Mouse (Mus musculus): ENCODE measurements around the gene Ing2. TPM values are rescaled to one million over a fixed set of nuclear protein-coding genes. Genes with fewer than 3 reads are reported as not detected.
A peak's percentile ranks its signal among the peaks of the same experiment; 100 is the strongest.

The Ing2 gene
- total and polyA plus RNA-seq, 3 experiments: 5.7 to 33.0 (median 32.2) TPM

DNA sequence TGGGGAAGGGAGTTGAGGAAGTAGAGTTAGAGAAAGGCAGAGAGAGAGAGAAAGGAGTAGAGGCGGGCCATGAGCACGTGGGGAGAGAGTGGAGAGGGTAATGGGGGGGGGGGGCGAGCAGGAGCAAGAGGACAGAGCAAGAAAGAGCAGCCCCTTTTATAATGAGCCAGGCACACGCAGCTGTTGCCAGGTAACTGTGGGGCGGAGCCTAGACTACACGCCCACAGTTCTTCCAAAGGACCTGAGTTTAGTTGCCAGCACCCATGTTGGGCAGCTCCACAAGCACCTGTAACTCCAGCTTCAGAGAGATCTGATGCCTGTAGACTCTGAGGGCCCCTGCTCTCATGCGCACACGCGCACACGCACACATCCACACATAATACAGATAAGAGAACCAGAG lies 16.5 kb upstream of the Ing2 start:
- no peak overlapping the region for H3K4me3 ChIP-seq (ENCODE audit: low read depth, low read length)
- H3K9me3 ChIP-seq (replicated peaks): no peaks in the 10 kb centered on the region
- DNase-seq (ENCODE audit: low spot score): no peak
- peaks cover 14% of the 10 kb centered on the region for H3K4me1 ChIP-seq (ENCODE audit: insufficient read depth, low read depth, low read length)
- TF ChIP-seq GATA1 (IDR thresholded peaks at IDR 0.05; ENCODE audit: borderline replicate concordance, low read length): no peak
- no peaks in the 10 kb centered on the region for H3K36me3 ChIP-seq (replicated peaks)
- H3K27me3 ChIP-seq (ENCODE audit: insufficient read depth, low read length): peaks cover 11% of the 10 kb centered on the region; the same call in 1 of the 2 replicates
- ATAC-seq (ENCODE audit: extremely low read depth, insufficient number of reproducible peaks, low FRiP score, poor library complexity, severe bottlenecking): no peak

DNA sequence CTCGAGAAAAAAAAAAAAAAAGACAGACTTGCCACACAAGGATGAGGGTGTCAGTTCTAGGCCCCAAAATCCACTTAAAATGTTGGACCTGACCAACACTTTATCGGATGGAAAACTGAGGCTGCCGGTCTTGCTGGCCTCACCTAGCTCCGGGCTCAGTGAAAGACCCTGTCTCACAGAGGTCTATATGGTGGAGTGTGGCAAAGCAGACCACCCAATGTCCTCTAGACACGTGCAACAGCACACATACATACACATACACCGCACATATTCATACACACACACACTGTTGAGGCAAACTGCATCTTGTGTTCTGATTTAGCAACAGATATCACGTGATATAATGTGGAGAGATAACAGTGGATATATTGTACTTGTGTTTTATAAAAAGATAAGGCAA lies 15.9 kb upstream of the Ing2 start:
- H3K36me3 ChIP-seq (replicated peaks): no peaks in the 10 kb centered on the region
- DNase-seq (ENCODE audit: low spot score): no peak
- ATAC-seq (ENCODE audit: extremely low read depth, insufficient number of reproducible peaks, low FRiP score, poor library complexity, severe bottlenecking): no peak
- H3K4me3 ChIP-seq (ENCODE audit: low read depth, low read length): no peak overlapping the region
- TF ChIP-seq CTCF (IDR thresholded peaks at IDR 0.05; ENCODE audit: low read depth, low read length) (no peak), GATA2 (IDR thresholded peaks at IDR 0.05; ENCODE audit: borderline replicate concordance, low read depth, low read length) (no peak), TAL1 (conservative IDR thresholded peaks at IDR 0.05; ENCODE audit: low read depth, low read length) (no peak), POLR2AphosphoS5 (IDR thresholded peaks at IDR 0.05; ENCODE audit: insufficient replicate concordance, low read depth, low read length) (no peak), GATA1 (IDR thresholded peaks at IDR 0.05; ENCODE audit: borderline replicate concordance, low read length) (no peak)
- H3K9me3 ChIP-seq (replicated peaks): no peaks in the 10 kb centered on the region
- H3K27me3 ChIP-seq (ENCODE audit: insufficient read depth, low read length): peaks cover 6% of the 10 kb centered on the region; the same call in 1 of the 2 replicates
- H3K4me1 ChIP-seq (ENCODE audit: insufficient read depth, low read depth, low read length): peaks cover 14% of the 10 kb centered on the region

DNA sequence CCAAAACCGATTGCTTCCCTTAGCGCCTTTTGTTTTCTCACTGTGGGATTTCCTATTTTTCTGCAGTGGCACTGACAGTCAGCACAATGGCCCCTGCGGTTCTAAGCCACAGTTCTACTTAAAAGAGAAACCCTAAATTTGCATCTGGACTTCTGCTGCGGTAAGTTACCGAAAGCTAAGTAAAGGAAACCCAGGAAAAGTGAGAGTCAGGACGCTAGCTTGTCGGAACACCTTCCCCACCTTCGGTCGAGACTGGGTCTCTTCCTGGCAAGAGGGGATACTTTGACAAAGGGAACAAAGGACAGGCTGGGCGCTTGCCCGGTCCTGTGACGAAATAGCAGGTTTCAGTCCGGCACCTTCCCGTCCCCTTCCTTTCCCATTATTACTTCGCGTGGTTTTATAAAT lies 15.3 kb upstream of the Ing2 start:
- ATAC-seq (ENCODE audit: extremely low read depth, insufficient number of reproducible peaks, low FRiP score, poor library complexity, severe bottlenecking): no peak
- DNase-seq (ENCODE audit: low spot score): no peak
- TF ChIP-seq CTCF (IDR thresholded peaks at IDR 0.05; ENCODE audit: low read depth, low read length) (no peak), GATA2 (IDR thresholded peaks at IDR 0.05; ENCODE audit: borderline replicate concordance, low read depth, low read length) (no peak), GATA1 (IDR thresholded peaks at IDR 0.05; ENCODE audit: borderline replicate concordance, low read length) (no peak), POLR2AphosphoS5 (IDR thresholded peaks at IDR 0.05; ENCODE audit: insufficient replicate concordance, low read depth, low read length) (no peak), TAL1 (conservative IDR thresholded peaks at IDR 0.05; ENCODE audit: low read depth, low read length) (no peak)
- peaks cover 14% of the 10 kb centered on the region for H3K4me1 ChIP-seq (ENCODE audit: insufficient read depth, low read depth, low read length)
- no peaks in the 10 kb centered on the region for H3K36me3 ChIP-seq (replicated peaks)
- no peak overlapping the region for H3K4me3 ChIP-seq (ENCODE audit: low read depth, low read length)
- H3K9me3 ChIP-seq (replicated peaks): no peaks in the 10 kb centered on the region
- H3K27me3 ChIP-seq (ENCODE audit: insufficient read depth, low read length): peaks cover 3% of the 10 kb centered on the region; the same call in 1 of the 2 replicates

DNA sequence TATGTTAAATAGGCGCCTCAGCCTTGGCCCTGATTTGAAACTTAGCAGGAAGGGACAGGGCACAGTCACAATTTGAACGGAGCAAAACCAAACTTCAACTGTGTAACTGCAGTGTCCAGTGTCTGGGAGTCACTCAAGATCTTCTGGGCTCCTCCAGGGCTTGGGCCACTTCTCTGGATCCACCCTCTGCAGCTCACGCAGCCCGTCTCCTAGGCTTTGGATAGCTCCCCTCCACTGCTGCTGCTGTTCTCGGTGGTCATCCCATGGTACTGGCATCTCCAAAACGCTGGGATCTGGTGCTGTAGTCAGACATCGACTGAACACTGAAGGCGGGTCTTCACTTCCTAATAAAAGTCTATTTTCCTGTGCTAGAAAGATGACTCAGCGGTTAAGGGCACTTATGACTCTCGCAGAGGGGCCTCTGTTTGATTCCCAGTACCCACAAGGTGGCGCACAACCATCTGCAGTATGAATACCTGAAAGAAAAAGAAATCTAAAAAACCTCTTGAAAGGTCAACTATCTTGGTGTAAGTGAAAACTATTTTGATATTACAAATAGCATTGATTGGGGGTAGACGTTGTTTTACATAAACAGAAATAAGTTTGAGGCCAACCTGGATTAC lies 14.5 kb upstream of the Ing2 start:
- DNase-seq (ENCODE audit: low spot score) (no peak), ATAC-seq (ENCODE audit: extremely low read depth, insufficient number of reproducible peaks, low FRiP score, poor library complexity, severe bottlenecking) (peak; percentile 30; the same call in 1 of the 2 replicates)
- TF ChIP-seq GATA2 (IDR thresholded peaks at IDR 0.05; ENCODE audit: borderline replicate concordance, low read depth, low read length): no peak
- no peak for TF ChIP-seq POLR2AphosphoS5 (IDR thresholded peaks at IDR 0.05; ENCODE audit: insufficient replicate concordance, low read depth, low read length)
- no peak; the same call in 1 of the 2 replicates for TF ChIP-seq CTCF (IDR thresholded peaks at IDR 0.05; ENCODE audit: low read depth, low read length)
- no peak for TF ChIP-seq TAL1 (conservative IDR thresholded peaks at IDR 0.05; ENCODE audit: low read depth, low read length)
- TF ChIP-seq GATA1 (IDR thresholded peaks at IDR 0.05; ENCODE audit: borderline replicate concordance, low read length): no peak
- Histone ChIP-seq H3K36me3 (replicated peaks) (no peaks in the 10 kb centered on the region), H3K4me3 (ENCODE audit: low read depth, low read length) (no peak overlapping the region; the same call in 1 of the 2 replicates), H3K27me3 (ENCODE audit: insufficient read depth, low read length) (0 out of 2 replicates have a peak, but pooled peaks cover 2% of the 10 kb centered on the region), H3K4me1 (ENCODE audit: insufficient read depth, low read depth, low read length) (peaks cover 14% of the 10 kb centered on the region), H3K9me3 (replicated peaks) (no peaks in the 10 kb centered on the region)

DNA sequence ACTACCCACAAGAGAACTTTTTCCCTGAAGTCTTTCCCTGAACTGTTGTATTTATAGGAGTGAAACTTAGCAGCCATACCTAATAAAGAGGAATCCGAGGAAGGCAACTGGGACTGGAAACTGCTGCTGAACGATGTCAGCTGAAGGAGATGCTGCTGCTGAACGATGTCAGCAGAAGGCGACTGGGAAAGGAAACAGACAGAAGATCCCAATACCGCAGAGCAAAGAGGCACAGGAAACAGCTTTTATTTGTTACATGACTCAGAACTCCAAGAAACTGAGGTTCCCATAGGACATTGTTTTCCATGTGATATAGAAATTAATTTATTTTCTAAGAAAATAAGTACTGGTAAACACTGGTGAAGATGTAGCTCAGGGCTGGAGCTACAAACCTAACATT lies 9.1 kb upstream of the Ing2 start:
- H3K4me3 ChIP-seq (ENCODE audit: low read depth, low read length): no peak overlapping the region
- H3K36me3 ChIP-seq (replicated peaks): peaks cover 21% of the 10 kb centered on the region
- H3K27me3 ChIP-seq (ENCODE audit: insufficient read depth, low read length): 0 out of 2 replicates have a peak, but pooled peaks cover 2% of the 10 kb centered on the region
- peaks cover 2% of the 10 kb centered on the region; the same call in 1 of the 2 replicates for H3K4me1 ChIP-seq (ENCODE audit: insufficient read depth, low read depth, low read length)
- ATAC-seq (ENCODE audit: extremely low read depth, insufficient number of reproducible peaks, low FRiP score, poor library complexity, severe bottlenecking) (no peak), DNase-seq (ENCODE audit: low spot score) (no peak)
- H3K9me3 ChIP-seq (replicated peaks): no peaks in the 10 kb centered on the region
- TF ChIP-seq GATA2 (IDR thresholded peaks at IDR 0.05; ENCODE audit: borderline replicate concordance, low read depth, low read length) (no peak), CTCF (IDR thresholded peaks at IDR 0.05; ENCODE audit: low read depth, low read length) (no peak), TAL1 (conservative IDR thresholded peaks at IDR 0.05; ENCODE audit: low read depth, low read length) (no peak), GATA1 (IDR thresholded peaks at IDR 0.05; ENCODE audit: borderline replicate concordance, low read length) (no peak), POLR2AphosphoS5 (IDR thresholded peaks at IDR 0.05; ENCODE audit: insufficient replicate concordance, low read depth, low read length) (no peak)

DNA sequence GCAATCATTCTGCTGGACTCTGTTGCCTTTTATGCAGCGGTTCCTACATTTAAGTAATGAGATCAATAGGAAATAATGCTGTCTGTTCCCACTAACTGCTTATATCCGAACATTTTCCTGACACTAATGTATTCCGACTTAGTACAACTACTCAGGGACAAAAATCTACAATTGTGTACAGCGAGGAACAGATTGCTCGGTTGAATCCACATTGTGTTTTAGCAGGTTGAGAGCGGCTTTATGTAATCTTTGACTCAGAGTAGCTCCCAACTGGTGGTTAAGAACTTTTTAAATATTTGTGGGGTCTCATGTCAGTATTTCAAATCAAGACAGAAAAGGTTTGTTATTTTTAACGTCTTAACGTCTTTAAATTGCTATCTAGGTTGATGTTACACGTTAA lies 8.6 kb upstream of the Ing2 start:
- ATAC-seq (ENCODE audit: extremely low read depth, insufficient number of reproducible peaks, low FRiP score, poor library complexity, severe bottlenecking) (no peak), DNase-seq (ENCODE audit: low spot score) (no peak)
- H3K4me3 ChIP-seq (ENCODE audit: low read depth, low read length): no peak overlapping the region
- no peaks in the 10 kb centered on the region for H3K9me3 ChIP-seq (replicated peaks)
- TF ChIP-seq TAL1 (conservative IDR thresholded peaks at IDR 0.05; ENCODE audit: low read depth, low read length): no peak
- H3K36me3 ChIP-seq (replicated peaks): peaks cover 22% of the 10 kb centered on the region
- 0 out of 2 replicates have a peak, but pooled peaks cover 2% of the 10 kb centered on the region for H3K27me3 ChIP-seq (ENCODE audit: insufficient read depth, low read length)
- H3K4me1 ChIP-seq (ENCODE audit: insufficient read depth, low read depth, low read length): no peaks in the 10 kb centered on the region

Data from G1E (cell line).